9 mouse cellular contexts compared by ENCODE assay signal in the genomic region with DNA sequence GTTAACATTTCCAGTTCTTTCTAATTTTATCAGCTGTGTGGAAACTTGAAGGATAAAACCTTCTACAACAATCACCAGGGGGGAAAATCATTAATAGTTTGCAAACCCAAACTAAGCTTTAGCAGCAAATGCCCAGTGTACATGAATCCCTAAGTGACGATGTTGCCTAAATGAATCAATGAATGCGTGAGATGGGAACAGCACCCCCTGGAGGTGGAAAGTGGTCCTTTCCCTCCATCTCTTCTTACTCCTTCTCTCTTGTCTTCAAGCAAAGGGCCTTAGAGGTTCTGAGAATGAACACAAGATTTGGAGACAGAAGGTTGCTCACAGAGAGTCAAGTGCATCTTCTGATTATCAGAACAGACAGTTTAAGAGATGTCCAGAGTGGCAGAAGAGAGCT.
DNase-seq lines count a peak whose midpoint lies in the region; ATAC-seq lines count a peak whose summit lies in the region.
"Had no signal": no experiment of that assay in that cellular context is flagged by ENCODE, and none has a peak within 500 bp of the region (broad histone marks: within the 10 kb centered on the region; RNA-seq: fewer than 3 reads in every experiment).

No protein-coding gene starts in this region.

- no peak for ATAC-seq in forebrain, embryonic 14.5 days
- ATAC-seq in forebrain, embryonic 16.5 days = no peak

- WGBS in forebrain, embryonic 14.5 days = 81% methylated on average over 2 of the region's 2 CpGs
- 83% methylated on average over 2 of the region's 2 CpGs for WGBS in forebrain, embryonic 16.5 days

- no peak overlapping the region for H3K9ac ChIP-seq in forebrain, embryonic 14.5 days (ENCODE audit: low read length)
- H3K9ac ChIP-seq in forebrain, embryonic 16.5 days (replicated peaks; ENCODE audit: low read depth, low read length) = no peak overlapping the region
- H3K9ac ChIP-seq: embryonic facial prominence, embryonic 15.5 days had no signal

- peaks cover 2% of the 10 kb centered on the region; the same call in 1 of the 2 replicates for H3K9me3 ChIP-seq in forebrain, embryonic 14.5 days (replicated peaks; ENCODE audit: control insufficient read depth, low read length)
- H3K9me3 ChIP-seq in forebrain, embryonic 16.5 days (ENCODE audit: control insufficient read depth, low read length) = no peaks in the 10 kb centered on the region
- H3K9me3 ChIP-seq: embryonic facial prominence, embryonic 15.5 days had no signal

- H3K4me2 ChIP-seq in forebrain, embryonic 14.5 days (ENCODE audit: low read length) = no peak overlapping the region
- no peak overlapping the region for H3K4me2 ChIP-seq in forebrain, embryonic 16.5 days (ENCODE audit: low read length)
- H3K4me2 ChIP-seq: embryonic facial prominence, embryonic 15.5 days had no signal

- no peaks in the 10 kb centered on the region for H3K27me3 ChIP-seq in forebrain, embryonic 14.5 days (replicated peaks; ENCODE audit: control insufficient read depth, insufficient read depth, low read length)
- no peaks in the 10 kb centered on the region for H3K27me3 ChIP-seq in forebrain, embryonic 16.5 days (replicated peaks; ENCODE audit: control insufficient read depth, insufficient read depth, low read length)
- H3K27me3 ChIP-seq: embryonic facial prominence, embryonic 15.5 days had no signal

- peak; percentile 20 for DNase-seq in forebrain, embryonic 14.5 days (ENCODE audit: low spot score)
- DNase-seq in testis, postnatal 10 days (ENCODE audit: low spot score) = peak; percentile 60
- DNase-seq in testis, postnatal 14 days (ENCODE audit: low spot score) = no peak
- DNase-seq in frontal cortex, adult 2 months (ENCODE audit: extremely low spot score in 1 of 2, low spot score in 1 of 2) = peak; percentile 17 to 85
- DNase-seq in left cerebral cortex, adult 11 months (ENCODE audit: low spot score) = peak; percentile 27
- no peak for DNase-seq in spleen, adult 12 weeks (ENCODE audit: low spot score)
- no peak for DNase-seq in ovary, postnatal 10 days (ENCODE audit: low spot score)

- no peak overlapping the region for H3K27ac ChIP-seq in forebrain, embryonic 14.5 days (ENCODE audit: low read depth, low read length)
- H3K27ac ChIP-seq in forebrain, embryonic 16.5 days (ENCODE audit: low read length) = no peak overlapping the region
- H3K27ac ChIP-seq: embryonic facial prominence, embryonic 15.5 days had no signal

- no peak overlapping the region for H3K4me3 ChIP-seq in forebrain, embryonic 14.5 days (ENCODE audit: low read depth, low read length)
- no peak overlapping the region for H3K4me3 ChIP-seq in forebrain, embryonic 16.5 days (replicated peaks; ENCODE audit: low read length)
- H3K4me3 ChIP-seq: embryonic facial prominence, embryonic 15.5 days had no signal

- H3K36me3 ChIP-seq in forebrain, embryonic 14.5 days (ENCODE audit: control insufficient read depth, insufficient read depth, low read length) = no peaks in the 10 kb centered on the region
- no peaks in the 10 kb centered on the region for H3K36me3 ChIP-seq in forebrain, embryonic 16.5 days (ENCODE audit: control insufficient read depth, insufficient read depth)
- H3K36me3 ChIP-seq: embryonic facial prominence, embryonic 15.5 days had no signal

- H3K4me1 ChIP-seq in forebrain, embryonic 14.5 days (ENCODE audit: control insufficient read depth, insufficient read depth, low read length) = no peaks in the 10 kb centered on the region
- H3K4me1 ChIP-seq in forebrain, embryonic 16.5 days (replicated peaks; ENCODE audit: control insufficient read depth, insufficient read depth, low read length) = no peaks in the 10 kb centered on the region
- H3K4me1 ChIP-seq: embryonic facial prominence, embryonic 15.5 days had no signal

Comparison
In these comparisons a context has a peak if more than half of its experiments do, and no peak if none do; other contexts are left out.
1. DNase-seq: peak in forebrain, embryonic 14.5 days (single experiment), testis, postnatal 10 days (single experiment), frontal cortex, adult 2 months (2 of 2) and left cerebral cortex, adult 11 months (single experiment); none in testis, postnatal 14 days (single experiment), spleen, adult 12 weeks (single experiment) and ovary, postnatal 10 days (single experiment).